Mouse (Mus musculus) MEL (cell line): ENCODE results near the gene Srgap1. TPM values are rescaled to one million over a fixed set of nuclear protein-coding genes. Genes with fewer than 3 reads are reported as not detected.
A peak's percentile ranks its signal among the peaks of the same experiment; 100 is the strongest.

Source experiments
- DNase-seq: peaks from one replicate; pipeline ENCODE4 v3.0.0; 2011; ENCODE audit warnings: low read depth, low spot score
- H3K27ac ChIP-seq: 2 replicates; pipeline ENCODE4 v1.5.1; 2012; ENCODE audit warnings: low read depth, mild to moderate bottlenecking, control low read depth, low read length, moderate library complexity; ENCODE audit not compliant: control insufficient read depth
- H3K27me3 ChIP-seq, 2 experiments: fragments of 150-350 bp in 1 of 2; sonication (generic) in 1 of 2; 2 replicates each; pipeline ENCODE4 v1.6.1; 2012; ENCODE audit warnings: low read length in 2 of 2, mild to moderate bottlenecking in 2 of 2, improper control_type of control experiment in 1 of 2, moderate library complexity in 1 of 2; ENCODE audit not compliant: insufficient read depth in 2 of 2, control insufficient read depth in 1 of 2
- H3K36me3 ChIP-seq, 2 experiments: 2 replicates each; pipeline ENCODE4 v1.6.1; 2012 to 2014; ENCODE audit warnings: low read length in 2 of 2, improper control_type of control experiment in 1 of 2, inconsistent platforms in 1 of 2, mild to moderate bottlenecking in 1 of 2; ENCODE audit not compliant: insufficient read depth in 2 of 2, control insufficient read depth in 1 of 2
- H3K4me1 ChIP-seq, 2 experiments: fragments of 150-350 bp in 1 of 2; sonication (generic) in 1 of 2; 2 replicates each; pipeline ENCODE4 v1.6.1; 2012; ENCODE audit warnings: low read length in 2 of 2, improper control_type of control experiment in 1 of 2, mild to moderate bottlenecking in 1 of 2; ENCODE audit not compliant: insufficient read depth in 2 of 2, control insufficient read depth in 1 of 2
- H3K4me3 ChIP-seq, 2 experiments: fragments of 150-350 bp in 1 of 2; sonication (generic) in 1 of 2; 2 replicates each; pipeline ENCODE4 v1.5.1; 2012; ENCODE audit warnings: low read depth in 2 of 2, low read length in 2 of 2, mild to moderate bottlenecking in 2 of 2, moderate library complexity in 2 of 2, control low read depth in 1 of 2, improper control_type of control experiment in 1 of 2; ENCODE audit not compliant: control insufficient read depth in 1 of 2, insufficient read depth in 1 of 2
- H3K79me2 ChIP-seq: 2 replicates; pipeline ENCODE4 v1.6.1; 2012; ENCODE audit warnings: mild to moderate bottlenecking, low read length, moderate library complexity; ENCODE audit not compliant: control insufficient read depth, poor library complexity, insufficient read depth
- H3K9ac ChIP-seq: 2 replicates; pipeline ENCODE4 v1.6.1; 2012; ENCODE audit warnings: low read depth, mild to moderate bottlenecking, control low read depth, low read length, moderate library complexity; ENCODE audit not compliant: control insufficient read depth, poor library complexity, severe bottlenecking
- H3K9me3 ChIP-seq: fragments of 150-350 bp; sonication (generic); replicated peaks from 2 replicates; pipeline ENCODE4 v1.6.1; 2012; ENCODE audit warnings: mild to moderate bottlenecking, low read length, improper control_type of control experiment, moderate library complexity; ENCODE audit not compliant: insufficient read depth
- BHLHE40 ChIP-seq: IDR thresholded peaks from 2 replicates; pipeline ENCODE4 v1.6.1; 2012; ENCODE audit warnings: low read depth, mild to moderate bottlenecking, inconsistent platforms, low read length, improper control_type of control experiment, borderline replicate concordance
- CTCF ChIP-seq, 3 experiments: IDR thresholded peaks in 2 of 3; conservative IDR thresholded peaks in 1 of 3; 2 replicates each; pipeline ENCODE4 v1.5.1; 2011 to 2012; ENCODE audit warnings: low read length in 3 of 3, low read depth in 2 of 3, mild to moderate bottlenecking in 2 of 3, improper control_type of control experiment in 1 of 3, inconsistent platforms in 1 of 3, mixed read lengths in 1 of 3, moderate library complexity in 1 of 3; ENCODE audit not compliant: control insufficient read depth in 1 of 3, insufficient read depth in 1 of 3, poor library complexity in 1 of 3, severe bottlenecking in 1 of 3
- E2F4 ChIP-seq: IDR thresholded peaks from 2 replicates; pipeline ENCODE4 v1.6.1; 2011; ENCODE audit warnings: low read depth, low read length, improper control_type of control experiment, borderline replicate concordance
- EP300 ChIP-seq, 2 experiments: IDR thresholded peaks; 2 replicates each; pipeline ENCODE4 v1.6.1; 2011; ENCODE audit warnings: improper control_type of control experiment in 2 of 2, low read length in 2 of 2, low read depth in 1 of 2, mild to moderate bottlenecking in 1 of 2
- ETS1 ChIP-seq: IDR thresholded peaks from 2 replicates; pipeline ENCODE4 v1.6.1; 2012; ENCODE audit warnings: low read depth, mild to moderate bottlenecking, inconsistent platforms, low read length, improper control_type of control experiment, moderate library complexity
- MXI1 ChIP-seq: IDR thresholded peaks from 2 replicates; pipeline ENCODE4 v1.6.1; 2011; ENCODE audit warnings: mild to moderate bottlenecking, low read depth, low read length, improper control_type of control experiment
- NELFE ChIP-seq: IDR thresholded peaks from 2 replicates; pipeline ENCODE4 v1.6.1; 2011; ENCODE audit warnings: low read depth, low read length, improper control_type of control experiment
- POLR2AphosphoS2 ChIP-seq: IDR thresholded peaks from 2 replicates; pipeline ENCODE4 v1.6.1; 2011; ENCODE audit warnings: low read length, improper control_type of control experiment
- SIN3A ChIP-seq: IDR thresholded peaks from 2 replicates; pipeline ENCODE4 v1.6.1; 2012; ENCODE audit warnings: low read length, improper control_type of control experiment, inconsistent platforms
- TAL1 ChIP-seq: IDR thresholded peaks from 2 replicates; pipeline ENCODE4 v1.6.1; 2012; ENCODE audit warnings: mild to moderate bottlenecking, inconsistent platforms, low read length, moderate library complexity, mixed read lengths
- TBP ChIP-seq: IDR thresholded peaks from 2 replicates; pipeline ENCODE4 v1.8.0; 2011; ENCODE audit warnings: low read depth, low read length, improper control_type of control experiment
- polyA plus RNA-seq, 2 experiments: library from polyadenylated mRNA; stranded (reverse) in 1 of 2; unstranded in 1 of 2; fragments of >175 nt in 1 of 2; fragments of >200 nt in 1 of 2; gene quantifications; 2 replicates each; pipeline versions ENCODE4 v1.2.1 to v1.2.4; 2012; ENCODE audit warnings: low replicate concordance in 2 of 2, low read depth in 1 of 2; ENCODE audit not compliant: insufficient read length in 2 of 2, insufficient read depth in 1 of 2, missing spikeins in 1 of 2
- total RNA-seq: library from RNA; depleted of rRNA; stranded (reverse); fragments of 300-350 nt; gene quantifications from 2 replicates; pipeline ENCODE4 v1.2.3, GENCODE M21; 2012

Gene Srgap1
- total and polyA plus RNA-seq, 3 experiments = not detected

DNA sequence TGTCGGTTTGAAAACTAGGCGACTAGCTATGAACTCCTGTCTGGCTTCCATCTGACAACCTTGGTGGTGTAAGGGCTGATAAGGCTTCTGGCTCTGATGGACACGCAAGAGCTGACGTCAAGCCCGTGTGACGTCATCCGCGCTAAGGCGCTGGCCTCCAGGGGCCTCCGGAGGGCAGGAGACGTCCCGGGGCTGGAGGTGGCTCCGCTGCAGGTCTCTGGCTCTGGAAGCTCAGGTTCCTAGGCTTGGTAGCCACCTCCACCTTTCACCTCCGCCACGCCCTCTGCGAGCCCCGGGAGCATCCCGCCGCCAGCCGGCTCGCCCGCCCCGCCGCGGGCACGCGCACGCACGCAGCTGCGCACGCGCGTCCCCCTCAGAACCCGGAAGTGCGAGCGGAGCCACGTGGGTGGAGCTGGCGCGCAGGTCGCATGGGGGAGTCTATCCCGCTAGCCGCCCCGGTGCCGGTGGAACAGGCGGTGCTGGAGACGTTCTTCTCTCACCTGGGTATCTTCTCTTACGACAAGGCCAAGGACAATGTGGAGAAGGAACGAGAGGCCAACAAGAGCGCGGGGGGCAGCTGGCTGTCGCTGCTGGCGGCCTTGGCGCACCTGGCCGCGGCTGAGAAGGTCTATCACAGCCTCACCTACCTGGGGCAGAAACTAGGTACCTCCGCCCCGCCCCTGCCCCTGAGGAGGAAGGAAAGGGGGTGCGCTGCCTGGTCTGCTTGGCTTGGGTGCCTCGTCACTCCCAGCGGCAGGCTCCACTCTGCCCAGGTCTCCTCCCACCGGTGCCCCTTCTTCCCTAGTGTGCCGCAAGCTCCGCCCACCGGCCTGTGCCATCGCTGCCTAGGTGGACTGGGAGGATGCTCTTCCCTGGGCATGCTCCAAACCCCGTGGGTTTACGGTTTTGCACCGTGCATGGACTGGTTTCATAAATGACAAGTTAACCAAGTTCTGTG is 307.3 kb downstream of the Srgap1 start, which contains the start of gene BC048403 (continued):
- TF ChIP-seq ETS1 = peak; percentile 85

GRCm38 (mm10) chr10:121737256-121737655 is 309.9 kb downstream of the Srgap1 start:
- Histone ChIP-seq H3K36me3 (peaks cover 0 to 10% of the 10 kb centered on the region in 2 experiments; a peak in 2 of 4 replicates), H3K27ac (no peak overlapping the region), H3K27me3 (no peaks in the 10 kb centered on the region), H3K79me2 (peaks cover 15% of the 10 kb centered on the region), H3K9me3 (no peaks in the 10 kb centered on the region), H3K4me1 (peaks cover 6 to 7% of the 10 kb centered on the region in 2 experiments; a peak in 3 of 4 replicates), H3K9ac (no peak overlapping the region), H3K4me3 (no peak overlapping the region)
- TF ChIP-seq MXI1 (no peak), POLR2AphosphoS2 (no peak), TAL1 (no peak), TBP (no peak), E2F4 (no peak), BHLHE40 (no peak), EP300 (IDR thresholded peaks at IDR 0.05; ENCODE audit: low read depth in 1 of 2, low read length in 2 of 2) (no peak)
- no peak for DNase-seq

- Histone ChIP-seq H3K27ac (no peak overlapping the region), H3K4me3 (no peak overlapping the region), H3K9me3 (no peaks in the 10 kb centered on the region), H3K27me3 (no peaks in the 10 kb centered on the region), H3K79me2 (no peaks in the 10 kb centered on the region), H3K9ac (no peak overlapping the region), H3K4me1 (peaks cover 0 to 5% of the 10 kb centered on the region in 2 experiments; a peak in 2 of 4 replicates), H3K36me3 (peaks cover 0 to 5% of the 10 kb centered on the region in 2 experiments; a peak in 2 of 4 replicates)
- no peak for DNase-seq
- TF ChIP-seq CTCF (IDR thresholded peaks at IDR 0.05 in 2 of 3, conservative IDR thresholded peaks at IDR 0.05 in 1 of 3; ENCODE audit: control insufficient read depth in 1 of 3, insufficient read depth in 1 of 3, low read depth in 2 of 3, low read length in 3 of 3, poor library complexity in 1 of 3, severe bottlenecking in 1 of 3) = no peak
- TF ChIP-seq SIN3A = no peak
- no peak for TF ChIP-seq POLR2AphosphoS2
- no peak for TF ChIP-seq NELFE
Measured at GRCm38 (mm10) chr10:121732542-121732941, 314.6 kb downstream of the Srgap1 start.
